In genomic region chr2:90911668-90912067, GRCm38 (mm10) we compare ENCODE assay signal across 23 mouse cellular contexts. TPM values are rescaled to one million over a fixed set of nuclear protein-coding genes. Genes with fewer than 3 reads are reported as not detected.
A peak's percentile ranks its signal among the peaks of the same experiment; 100 is the strongest.
DNase-seq lines count a peak whose midpoint lies in the region; TF ChIP-seq lines count a peak whose summit lies in the region.
"Had no signal": no experiment of that assay in that cellular context is flagged by ENCODE, and none has a peak within 500 bp of the region (broad histone marks: within the 10 kb centered on the region; RNA-seq: fewer than 3 reads in every experiment).

No protein-coding gene starts in this region.

- peaks cover 4% of the 10 kb centered on the region for H3K36me3 ChIP-seq in kidney, adult 2 months (ENCODE audit: control insufficient read depth, insufficient read depth, low read length)
- peaks cover 7 to 14% of the 10 kb centered on the region in 2 experiments for H3K36me3 ChIP-seq in MEL (ENCODE audit: control insufficient read depth in 1 of 2, insufficient read depth in 2 of 2, low read length in 2 of 2)

- no peak for TF ChIP-seq RAD21 in MEL (IDR thresholded peaks at IDR 0.05; ENCODE audit: low read depth, low read length)

- H3K4me3 ChIP-seq in kidney, adult 2 months (ENCODE audit: insufficient read depth, low read depth, low read length) = no peak overlapping the region
- no peak overlapping the region for H3K4me3 ChIP-seq in MEL (ENCODE audit: control insufficient read depth in 1 of 2, insufficient read depth in 1 of 2, low read depth in 2 of 2, low read length in 2 of 2)
- H3K4me3 ChIP-seq: embryonic facial prominence, embryonic 12.5 days; embryonic facial prominence, embryonic 15.5 days; heart, embryonic 12.5 days had no signal

- H3K9ac ChIP-seq in MEL (ENCODE audit: control insufficient read depth, low read depth, low read length, poor library complexity, severe bottlenecking) = no peak overlapping the region
- H3K9ac ChIP-seq: embryonic facial prominence, embryonic 12.5 days; embryonic facial prominence, embryonic 15.5 days; forebrain, postnatal 0 days; heart, embryonic 12.5 days; hindbrain, embryonic 14.5 days had no signal

- DNase-seq in kidney, adult 2 months = peak; percentile 41
- DNase-seq in kidney, postnatal 25 days = no peak
- DNase-seq in MEL (ENCODE audit: low read depth, low spot score) = no peak
- DNase-seq in NIH3T3 (ENCODE audit: low read depth) = peak; percentile 70
- no peak for DNase-seq in testis, postnatal 14 days (ENCODE audit: low spot score)
- no peak for DNase-seq in yolk sac, embryonic 10.5 days (ENCODE audit: low spot score)
- DNase-seq: adrenal gland, adult 2 months; adrenal gland, postnatal 14 days; cerebellum, adult 11 months; cerebellum, adult 2 months; cerebellum, adult 9-11 months; cerebellum, postnatal 25 days; forebrain, postnatal 0 days; gastrocnemius, postnatal 25 days; heart, postnatal 14 days; heart, postnatal 4 days had no signal

- 81% methylated on average over 1 of the region's 1 CpGs for WGBS in kidney, adult 2 months

- no peaks in the 10 kb centered on the region for H3K9me3 ChIP-seq in MEL (replicated peaks; ENCODE audit: insufficient read depth, low read length)
- H3K9me3 ChIP-seq: embryonic facial prominence, embryonic 12.5 days; embryonic facial prominence, embryonic 15.5 days; heart, embryonic 12.5 days had no signal

- peaks cover 15% of the 10 kb centered on the region for H3K79me2 ChIP-seq in MEL (ENCODE audit: control insufficient read depth, insufficient read depth, low read length, poor library complexity)

- no peaks in the 10 kb centered on the region for H3K27me3 ChIP-seq in kidney, adult 2 months (replicated peaks; ENCODE audit: control insufficient read depth, insufficient read depth, low read length)
- no peaks in the 10 kb centered on the region for H3K27me3 ChIP-seq in MEL (ENCODE audit: control insufficient read depth in 1 of 2, insufficient read depth in 2 of 2, low read length in 2 of 2)
- H3K27me3 ChIP-seq: embryonic facial prominence, embryonic 12.5 days; embryonic facial prominence, embryonic 15.5 days; heart, embryonic 12.5 days had no signal

- TF ChIP-seq EP300 in MEL (IDR thresholded peaks at IDR 0.05; ENCODE audit: low read depth in 1 of 2, low read length in 2 of 2) = no peak

- H3K27ac ChIP-seq in kidney, adult 2 months (ENCODE audit: insufficient read depth, low read depth, low read length) = no peak overlapping the region
- H3K27ac ChIP-seq in MEL (ENCODE audit: control insufficient read depth, low read depth, low read length) = no peak overlapping the region
- H3K27ac ChIP-seq: embryonic facial prominence, embryonic 12.5 days; embryonic facial prominence, embryonic 15.5 days; hindbrain, embryonic 14.5 days; hindbrain, postnatal 0 days had no signal

- peaks cover 13% of the 10 kb centered on the region for H3K4me1 ChIP-seq in kidney, adult 2 months (ENCODE audit: control insufficient read depth, insufficient read depth, low read length)
- peaks cover 0 to 3% of the 10 kb centered on the region in 2 experiments; a peak in 3 of 4 replicates for H3K4me1 ChIP-seq in MEL (ENCODE audit: control insufficient read depth in 1 of 2, insufficient read depth in 2 of 2, low read length in 2 of 2)

- TF ChIP-seq CTCF in kidney, adult 2 months (conservative IDR thresholded peaks at IDR 0.05; ENCODE audit: insufficient read depth, insufficient read length, low read depth, low read length) = no peak
- TF ChIP-seq CTCF in MEL (IDR thresholded peaks at IDR 0.05 in 2 of 3, conservative IDR thresholded peaks at IDR 0.05 in 1 of 3; ENCODE audit: control insufficient read depth in 1 of 3, insufficient read depth in 1 of 3, low read depth in 2 of 3, low read length in 3 of 3, poor library complexity in 1 of 3, severe bottlenecking in 1 of 3) = no peak

- no peak for TF ChIP-seq POLR2A in kidney, adult 2 months (IDR thresholded peaks at IDR 0.05; ENCODE audit: low read depth, low read length)
- no peak for TF ChIP-seq POLR2A in MEL (IDR thresholded peaks at IDR 0.05; ENCODE audit: control insufficient read depth in 1 of 2, insufficient read depth in 1 of 2, low read depth in 1 of 2, low read length in 2 of 2, poor library complexity in 1 of 2)

TF ChIP-seq in MEL, 35 proteins besides CTCF, POLR2A, EP300 and RAD21:
- TF ChIP-seq USF1 (IDR thresholded peaks at IDR 0.05; ENCODE audit: low read depth, low read length) = 0 out of 2 replicates have a peak, but pooled peaks have one; percentile 6
- no peak for TF ChIP-seq POLR2AphosphoS5 (IDR thresholded peaks at IDR 0.05; ENCODE audit: borderline replicate concordance, low read depth, low read length)

RNA-seq across cellular contexts. Expression of gene Ndufs3, which starts 7.0 kb away (rescaled TPM):
- 344 and 416 TPM in 2 replicates for polyA plus RNA-seq in kidney, adult 2 months (2012; rRNA removed)
- 134 and 137 TPM in 2 replicates for total RNA-seq in MEL (2012; rRNA removed)
- 100 to 1,000 TPM in 1 of 2 experiments, not detected in 1; 193 TPM for polyA plus RNA-seq in MEL (2012; ENCODE audit: insufficient read depth in 1 of 2, insufficient read length in 2 of 2, low read depth in 1 of 2, low replicate concordance in 2 of 2, missing spikeins in 1 of 2)

RNA-seq across cellular contexts. Expression of gene Kbtbd4, which starts 7.1 kb away (rescaled TPM):
- polyA plus RNA-seq in kidney, adult 2 months (2012; rRNA removed) = 18.8 and 19.0 TPM in 2 replicates
- total RNA-seq in MEL (2012; rRNA removed) = 18.0 and 21.9 TPM in 2 replicates
- 10 to 100 TPM in 1 of 2 experiments, not detected in 1; 23.1 TPM for polyA plus RNA-seq in MEL (2012; ENCODE audit: insufficient read depth in 1 of 2, insufficient read length in 2 of 2, low read depth in 1 of 2, low replicate concordance in 2 of 2, missing spikeins in 1 of 2)

RNA-seq across cellular contexts. Expression of gene C1qtnf4, which starts 26.0 kb away (rescaled TPM):
- 9.9 and 11.1 TPM in 2 replicates for polyA plus RNA-seq in kidney, adult 2 months (2012; rRNA removed)
- not detected in 2 replicates for total RNA-seq in MEL (2012; rRNA removed)
- not detected for polyA plus RNA-seq in MEL (2012; ENCODE audit: insufficient read depth in 1 of 2, insufficient read length in 2 of 2, low read depth in 1 of 2, low replicate concordance in 2 of 2, missing spikeins in 1 of 2)
- total RNA-seq: common myeloid progenitor, adult 5-6 weeks; granulocyte monocyte progenitor cell, adult 5-6 weeks had no signal

RNA-seq across cellular contexts. Expression of gene Celf1, which starts 28.5 kb away (rescaled TPM):
- polyA plus RNA-seq in kidney, adult 2 months (2012; rRNA removed) = 40.5 and 40.6 TPM in 2 replicates
- total RNA-seq in MEL (2012; rRNA removed) = 46.2 and 49.6 TPM in 2 replicates
- 100 to 1,000 TPM in 1 of 2 experiments, 10 to 100 TPM in 1; 82.3 to 212 TPM for polyA plus RNA-seq in MEL (2012; ENCODE audit: insufficient read depth in 1 of 2, insufficient read length in 2 of 2, low read depth in 1 of 2, low replicate concordance in 2 of 2, missing spikeins in 1 of 2)

Comparison
In these comparisons a context has a peak if more than half of its experiments do, and no peak if none do; other contexts are left out.
1. DNase-seq: peak in kidney, adult 2 months (single experiment) and NIH3T3 (single experiment); none in kidney, postnatal 25 days (0 of 2), MEL (single experiment), testis, postnatal 14 days (single experiment) and yolk sac, embryonic 10.5 days (single experiment).
2. RNA of gene C1qtnf4, which starts 26.0 kb away (polyA plus RNA-seq): 9.9 to 11.1 TPM in kidney, adult 2 months; not detected in MEL; every median in the first group is over 10 times any median in the second.